Mouse (Mus musculus) spleen, adult 12 weeks (tissue): Measurements from ENCODE around the gene Gpr137.
A peak's percentile ranks its signal among the peaks of the same experiment; 100 is the strongest.

Source experiments
- DNase-seq: peaks from one replicate; pipeline ENCODE4 v3.0.0; 2022; ENCODE audit warnings: low spot score

Gpr137 gene

GRCm38 (mm10) chr19:6973581-6974190 lies 31.4 kb upstream of the Gpr137 start:
- DNase-seq: no peak

GRCm38 (mm10) chr19:6972247-6972917 lies 30.1 kb upstream of the Gpr137 start:
- no peak for DNase-seq

- DNase-seq: no peak
Measured at GRCm38 (mm10) chr19:6971644-6972043, 29.4 kb upstream of the Gpr137 start.

GRCm38 (mm10) chr19:6970460-6971085 lies 28.3 kb upstream of the Gpr137 start:
- no peak for DNase-seq

GRCm38 (mm10) chr19:6969665-6970381 lies 27.5 kb upstream of the Gpr137 start:
- DNase-seq: peak; percentile 66

- DNase-seq: no peak
Measured at GRCm38 (mm10) chr19:6969291-6969664, 27.0 kb upstream of the Gpr137 start.

- no peak for DNase-seq
Measured at GRCm38 (mm10) chr19:6968491-6969271, 26.4 kb upstream of the Gpr137 start.

- no peak for DNase-seq
Measured at GRCm38 (mm10) chr19:6956461-6956860, 14.2 kb upstream of the Gpr137 start.

GRCm38 (mm10) chr19:6955424-6955823 lies 13.1 kb upstream of the Gpr137 start:
- DNase-seq: no peak

- DNase-seq: no peak
Measured at GRCm38 (mm10) chr19:6954046-6954445, 11.8 kb upstream of the Gpr137 start.

GRCm38 (mm10) chr19:6952712-6953037 lies 10.4 kb upstream of the Gpr137 start:
- DNase-seq: no peak

- DNase-seq: peak; percentile 38
Measured at GRCm38 (mm10) chr19:6951994-6952711, 9.9 kb upstream of the Gpr137 start.

GRCm38 (mm10) chr19:6951381-6951968 lies 9.2 kb upstream of the Gpr137 start:
- peak; percentile 69 for DNase-seq

GRCm38 (mm10) chr19:6950613-6951153 lies 8.4 kb upstream of the Gpr137 start:
- DNase-seq: no peak

GRCm38 (mm10) chr19:6949951-6950350 lies 7.7 kb upstream of the Gpr137 start:
- DNase-seq: no peak

- no peak for DNase-seq
Measured at GRCm38 (mm10) chr19:6949532-6949931, 7.3 kb upstream of the Gpr137 start.

- DNase-seq: no peak
Measured at GRCm38 (mm10) chr19:6948186-6948585, 5.9 kb upstream of the Gpr137 start.

- no peak for DNase-seq
Measured at GRCm38 (mm10) chr19:6947742-6948141, 5.5 kb upstream of the Gpr137 start.

GRCm38 (mm10) chr19:6943709-6944108 lies 1.4 kb upstream of the Gpr137 start:
- DNase-seq: no peak

GRCm38 (mm10) chr19:6942764-6943163 lies 484 bp upstream of the Gpr137 start:
- DNase-seq: no peak
